Comparison of ENCODE assay signal across 8 mouse cellular contexts in genomic region chr11:57801766-57802510, GRCm38 (mm10). TPM values are rescaled to one million over a fixed set of nuclear protein-coding genes. Genes with fewer than 3 reads are reported as not detected.
DNase-seq lines count a peak whose midpoint lies in the region; ATAC-seq and TF ChIP-seq lines count a peak whose summit lies in the region.

No protein-coding gene starts in this region.

- ATAC-seq in embryonic facial prominence, embryonic 11.5 days (replicated peaks; ENCODE audit: insufficient number of reproducible peaks, low FRiP score, low TSS enrichment, low read depth) = peak; percentile 64
- peak; percentile 72 for ATAC-seq in heart, embryonic 11.5 days (replicated peaks; ENCODE audit: insufficient number of reproducible peaks, low FRiP score, low TSS enrichment)
- peak; percentile 75 for ATAC-seq in kidney, embryonic 14.5 days (ENCODE audit: low FRiP score, low TSS enrichment)

- TF ChIP-seq CTCF in lung, adult 2 months (IDR thresholded peaks at IDR 0.05; ENCODE audit: insufficient read depth, low read length) = no peak

- no peaks in the 10 kb centered on the region for H3K9me3 ChIP-seq in embryonic facial prominence, embryonic 11.5 days (replicated peaks; ENCODE audit: control insufficient read depth, low read length)
- H3K9me3 ChIP-seq in heart, embryonic 11.5 days (replicated peaks; ENCODE audit: control insufficient read depth, low read length) = no peaks in the 10 kb centered on the region
- H3K9me3 ChIP-seq in kidney, embryonic 14.5 days (ENCODE audit: control insufficient read depth, low read length) = no peaks in the 10 kb centered on the region

- no peak for TF ChIP-seq POLR2A in lung, adult 2 months (IDR thresholded peaks at IDR 0.05; ENCODE audit: borderline replicate concordance, extremely low read depth, low read depth, low read length)

- peak overlapping the region; percentile 92 for H3K9ac ChIP-seq in embryonic facial prominence, embryonic 11.5 days (replicated peaks; ENCODE audit: low read length)
- peak overlapping the region; percentile 86 for H3K9ac ChIP-seq in heart, embryonic 11.5 days (ENCODE audit: low read depth, low read length)
- peak overlapping the region; percentile 95 for H3K9ac ChIP-seq in kidney, embryonic 14.5 days (ENCODE audit: low read depth, low read length)

- DNase-seq in 3T3-L1 (ENCODE audit: low read depth, low spot score) = peak; percentile 57
- peak; percentile 75 to 87 for DNase-seq in adrenal gland, adult (ENCODE audit: inconsistent age in 2 of 2, low spot score in 1 of 2)
- peak; percentile 47 for DNase-seq in embryonic facial prominence, embryonic 11.5 days (ENCODE audit: low spot score)
- peak; percentile 57 for DNase-seq in lung, adult 2 months
- peak; percentile 57 for DNase-seq in ovary, postnatal 10 days (ENCODE audit: low spot score)
- DNase-seq in urinary bladder, adult 2 months (ENCODE audit: low spot score) = peak; percentile 69

- no peaks in the 10 kb centered on the region; the same call in 1 of the 2 replicates for H3K36me3 ChIP-seq in embryonic facial prominence, embryonic 11.5 days (replicated peaks; ENCODE audit: control insufficient read depth, insufficient read depth, low read depth, low read length)
- H3K36me3 ChIP-seq in heart, embryonic 11.5 days (ENCODE audit: control insufficient read depth, insufficient read depth, low read length) = no peaks in the 10 kb centered on the region
- H3K36me3 ChIP-seq in kidney, embryonic 14.5 days (ENCODE audit: control insufficient read depth, insufficient read depth, low read length) = no peaks in the 10 kb centered on the region

- H3K4me3 ChIP-seq in embryonic facial prominence, embryonic 11.5 days (ENCODE audit: low read depth, low read length) = peak overlapping the region; percentile 98
- H3K4me3 ChIP-seq in heart, embryonic 11.5 days (ENCODE audit: low read depth, low read length) = peak overlapping the region; percentile 86
- peak overlapping the region; percentile 70 for H3K4me3 ChIP-seq in kidney, embryonic 14.5 days (ENCODE audit: low read length)
- H3K4me3 ChIP-seq in lung, adult 2 months (replicated peaks; ENCODE audit: extremely low read depth, low read depth, low read length) = peak overlapping the region; percentile 74

- under 1% methylated on average over 63 of the region's 85 CpGs for WGBS in embryonic facial prominence, embryonic 11.5 days
- under 1% methylated on average over 71 of the region's 85 CpGs for WGBS in heart, embryonic 11.5 days (ENCODE audit: insufficient replicate concordance)
- WGBS in kidney, embryonic 14.5 days = under 1% methylated on average over 79 of the region's 85 CpGs
- under 1% methylated on average over 80 of the region's 85 CpGs for WGBS in lung, adult 2 months

- no peak overlapping the region; the same call in 1 of the 2 replicates for H3K27ac ChIP-seq in embryonic facial prominence, embryonic 11.5 days (replicated peaks; ENCODE audit: low read depth, low read length)
- H3K27ac ChIP-seq in heart, embryonic 11.5 days (ENCODE audit: low read depth, low read length) = peak overlapping the region; percentile 74
- H3K27ac ChIP-seq in kidney, embryonic 14.5 days (ENCODE audit: low read depth, low read length) = 0 out of 2 replicates have a peak overlapping the region, but pooled peaks have one; percentile 42

- peak overlapping the region; percentile 97 for H3K4me2 ChIP-seq in embryonic facial prominence, embryonic 11.5 days (ENCODE audit: low read depth, low read length)
- peak overlapping the region; percentile 74 for H3K4me2 ChIP-seq in heart, embryonic 11.5 days
- H3K4me2 ChIP-seq in kidney, embryonic 14.5 days (replicated peaks; ENCODE audit: low read depth, low read length) = peak overlapping the region; percentile 99

- H3K4me1 ChIP-seq in embryonic facial prominence, embryonic 11.5 days (ENCODE audit: control insufficient read depth, insufficient read depth, low read length) = no peaks in the 10 kb centered on the region
- peaks cover 18% of the 10 kb centered on the region for H3K4me1 ChIP-seq in heart, embryonic 11.5 days (ENCODE audit: control insufficient read depth, insufficient read depth, low read length)
- peaks cover 8% of the 10 kb centered on the region for H3K4me1 ChIP-seq in kidney, embryonic 14.5 days (ENCODE audit: control insufficient read depth, insufficient read depth, low read length)
- H3K4me1 ChIP-seq in lung, adult 2 months (ENCODE audit: control insufficient read depth, insufficient read depth, low read length) = peaks cover 17% of the 10 kb centered on the region

- H3K27me3 ChIP-seq in embryonic facial prominence, embryonic 11.5 days (ENCODE audit: control insufficient read depth, insufficient read depth, low read length) = no peaks in the 10 kb centered on the region
- H3K27me3 ChIP-seq in heart, embryonic 11.5 days (ENCODE audit: control insufficient read depth, insufficient read depth, low read length) = no peaks in the 10 kb centered on the region
- no peaks in the 10 kb centered on the region for H3K27me3 ChIP-seq in kidney, embryonic 14.5 days (ENCODE audit: control insufficient read depth, insufficient read depth, low read length)

RNA-seq across cellular contexts. Expression of gene Sap30l, which starts 0.5 kb away (rescaled TPM):
- 15.0 and 16.2 TPM in 2 replicates for polyA plus RNA-seq in embryonic facial prominence, embryonic 11.5 days (2014; fragmentation: Nextera tagmentation; extraction: Ambion mirVana)
- polyA plus RNA-seq in heart, embryonic 11.5 days (2014; fragmentation: Nextera tagmentation; extraction: Ambion mirVana) = 10.7 and 10.8 TPM in 2 replicates
- 15.0 and 19.0 TPM in 2 replicates for polyA plus RNA-seq in kidney, embryonic 14.5 days (2014; fragmentation: Nextera tagmentation; extraction: Ambion mirVana)
- 24.7 and 37.0 TPM in 2 replicates for polyA plus RNA-seq in lung, adult 2 months (2012; rRNA removed)
- polyA plus RNA-seq in urinary bladder, adult 2 months (2012; rRNA removed) = 23.5 and 27.8 TPM in 2 replicates

RNA-seq across cellular contexts. Expression of gene Hand1, which starts 30.7 kb away (rescaled TPM):
- polyA plus RNA-seq in embryonic facial prominence, embryonic 11.5 days (2014; fragmentation: Nextera tagmentation; extraction: Ambion mirVana) = 8.2 and 11.9 TPM in 2 replicates
- 58.1 and 61.9 TPM in 2 replicates for polyA plus RNA-seq in heart, embryonic 11.5 days (2014; fragmentation: Nextera tagmentation; extraction: Ambion mirVana)
- polyA plus RNA-seq in kidney, embryonic 14.5 days (2014; fragmentation: Nextera tagmentation; extraction: Ambion mirVana) = not detected in 2 replicates
- 0.06 TPM in 1 of 2 replicates, not detected in the other for polyA plus RNA-seq in lung, adult 2 months (2012; rRNA removed)
- polyA plus RNA-seq in urinary bladder, adult 2 months (2012; rRNA removed) = 0.69 and 1.1 TPM in 2 replicates
